Mouse (Mus musculus) ovary, adult 2 months (tissue): ENCODE data around the gene Zfp184. TPM values are rescaled to one million over a fixed set of nuclear protein-coding genes. Genes with fewer than 3 reads are reported as not detected.

ENCODE experiments used
- polyA plus RNA-seq: library from polyadenylated mRNA; depleted of rRNA; stranded (reverse); fragments of >200 nt; gene quantifications from 2 replicates; pipeline ENCODE4 v1.2.3, GENCODE M21; 2012; rRNA removed

Zfp184 gene
- polyA plus RNA-seq: 3.0 and 4.7 TPM in 2 replicates

DNA sequence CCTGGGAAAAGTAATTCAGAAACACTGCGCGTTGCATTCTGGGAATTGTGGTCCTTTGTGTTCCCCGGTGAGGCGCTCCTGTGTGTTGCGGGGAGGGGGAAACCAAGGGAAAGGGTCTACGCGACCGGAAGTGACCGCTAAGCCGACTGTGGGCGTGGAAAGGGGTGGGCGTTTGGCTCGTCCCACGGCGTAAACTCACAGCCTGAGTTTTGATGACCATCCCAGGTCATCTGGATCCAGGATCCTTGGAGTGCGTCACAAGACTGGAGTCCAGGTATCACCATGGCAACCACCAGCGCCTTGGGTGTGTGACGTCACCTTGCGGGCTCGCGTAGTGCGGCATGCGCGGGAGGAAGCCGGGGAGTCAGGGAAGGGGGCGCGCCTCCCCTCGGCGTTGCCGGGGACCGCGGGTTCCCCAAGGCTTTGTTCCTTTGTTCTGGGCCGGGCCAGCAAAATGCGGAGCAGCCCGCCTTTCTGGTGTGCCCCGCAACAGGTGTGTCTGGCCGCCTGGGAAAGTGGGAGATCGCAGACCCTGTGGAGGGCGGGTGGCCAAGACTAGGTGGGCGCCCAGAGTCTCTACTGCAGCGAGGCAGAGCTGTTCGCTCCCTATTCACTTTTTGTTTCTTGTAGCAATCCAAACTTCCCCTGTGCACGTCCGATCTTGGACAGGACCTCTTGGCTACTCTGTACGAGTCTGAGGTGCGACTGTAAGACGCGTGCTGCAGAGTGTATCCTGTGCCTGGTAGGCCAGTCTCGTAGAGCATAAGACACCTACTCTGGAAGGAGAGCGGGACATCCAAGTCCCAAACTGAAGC lies at the start of gene Zfp184:
Gene Zfp184 (plus strand): TSS at position 169 of the 815 bp plus-strand sequence.

DNA sequence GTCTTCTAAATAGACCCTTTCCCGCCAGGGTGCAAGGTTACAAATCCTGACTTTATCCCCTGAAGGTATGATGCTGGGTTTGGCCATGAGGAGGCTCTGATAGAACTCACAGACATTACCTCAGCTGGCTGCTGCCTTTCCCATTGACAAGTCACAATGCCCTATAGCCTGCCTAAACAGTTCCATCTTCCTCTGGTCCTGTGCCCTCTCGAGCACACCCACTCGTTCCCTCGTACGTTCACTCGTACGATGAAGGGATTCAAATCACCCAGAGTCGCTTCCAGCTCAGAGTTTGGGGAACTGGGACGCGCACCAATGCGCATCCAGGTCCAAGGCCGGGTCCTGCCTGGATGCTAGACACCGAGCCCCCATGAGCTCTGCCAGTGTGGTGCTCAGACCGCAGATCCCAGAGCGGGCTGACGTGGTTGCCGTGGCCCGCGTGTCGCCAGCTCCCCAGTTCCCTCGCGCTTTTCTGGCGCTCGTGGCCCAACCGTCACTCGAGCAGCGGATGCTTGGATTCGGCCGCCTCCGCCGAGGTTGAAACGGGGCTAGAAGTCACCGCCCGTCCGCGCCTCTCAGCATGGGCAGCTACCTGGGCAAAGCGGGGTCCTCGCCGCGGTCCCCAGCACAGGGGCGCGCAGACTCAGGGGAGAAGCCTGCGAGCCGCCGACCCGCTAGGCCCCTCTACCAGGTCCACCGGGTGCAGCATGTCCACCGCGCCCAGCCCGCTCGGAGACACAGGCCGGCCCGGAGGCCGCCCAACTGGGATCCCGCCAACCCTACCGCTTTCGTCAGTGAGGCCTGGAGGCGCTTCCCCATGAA lies 36.3 kb downstream of the Zfp184 start, which contains the start of gene Pom121l2:
Gene Pom121l2 (plus strand): TSS at position 214 of the 822 bp plus-strand sequence.

DNA sequence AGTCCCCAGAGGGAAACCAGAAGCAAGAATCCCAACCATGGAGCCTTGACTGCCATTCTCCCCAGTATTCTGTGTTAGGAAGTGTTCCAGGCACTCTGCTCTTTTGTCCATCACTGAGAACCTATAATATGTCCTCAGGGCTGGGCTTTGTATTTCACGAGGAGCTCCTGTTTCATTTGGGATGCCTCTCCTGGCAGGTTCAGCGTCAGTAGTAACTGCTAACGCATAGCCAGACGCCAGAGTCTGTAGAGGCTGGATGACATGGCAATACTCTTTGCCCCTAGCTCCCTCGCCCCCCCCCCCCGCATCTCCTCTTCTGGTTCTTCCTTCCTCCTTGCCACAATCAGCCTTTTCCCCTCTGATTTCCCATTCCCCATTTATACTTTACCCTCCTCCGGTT lies 64.7 kb downstream of the Zfp184 start, which contains the start of gene Prss16:
Gene Prss16 (minus strand): TSS at position 101 of the 400 bp plus-strand sequence.

Other genes starting within 250 kb of the Zfp184 start
- gene Olfr1359, start 247.0 kb upstream of the Zfp184 start, polyA plus RNA-seq: not detected in 2 replicates
- 7.5 and 13.6 TPM in 2 replicates for gene Hist1h2bl, start 229.0 kb upstream of the Zfp184 start, polyA plus RNA-seq
- gene Hist1h2ai, start 228.7 kb upstream of the Zfp184 start, polyA plus RNA-seq: 82.9 and 155 TPM in 2 replicates
- 77.1 and 77.2 TPM in 2 replicates for gene Hist1h3h, start 227.4 kb upstream of the Zfp184 start, polyA plus RNA-seq
- 8.9 and 11.6 TPM in 2 replicates for gene Hist1h2bm, start 223.1 kb upstream of the Zfp184 start, polyA plus RNA-seq
- gene Hist1h4j, start 210.0 kb upstream of the Zfp184 start, polyA plus RNA-seq: 7.1 and 10.2 TPM in 2 replicates
- 40.6 and 44.5 TPM in 2 replicates for gene Hist1h4k, start 194.6 kb upstream of the Zfp184 start, polyA plus RNA-seq
- 46.6 and 59.1 TPM in 2 replicates for gene Hist1h2ak, start 191.3 kb upstream of the Zfp184 start, polyA plus RNA-seq
- 20.8 and 32.3 TPM in 2 replicates for gene Hist1h2bn, start 191.0 kb upstream of the Zfp184 start, polyA plus RNA-seq
- gene Hist1h1b, start 164.5 kb upstream of the Zfp184 start, polyA plus RNA-seq: 2.2 and 3.3 TPM in 2 replicates
- 60.0 and 85.2 TPM in 2 replicates for gene Hist1h3i, start 161.7 kb upstream of the Zfp184 start, polyA plus RNA-seq
- gene Hist1h2an, start 157.9 kb upstream of the Zfp184 start, polyA plus RNA-seq: 25.0 and 44.3 TPM in 2 replicates
- gene Hist1h2bp, start 157.6 kb upstream of the Zfp184 start, polyA plus RNA-seq: 7.3 and 7.7 TPM in 2 replicates
- 28.9 and 46.9 TPM in 2 replicates for gene Hist1h2bq, start 134.9 kb upstream of the Zfp184 start, polyA plus RNA-seq
- not detected in 2 replicates for gene Hist1h2ao, start 134.6 kb upstream of the Zfp184 start, polyA plus RNA-seq
- gene Hist1h4m, start 133.3 kb upstream of the Zfp184 start, polyA plus RNA-seq: not detected in 2 replicates
- 30.0 and 31.2 TPM in 2 replicates for gene Hist1h4n, start 112.9 kb upstream of the Zfp184 start, polyA plus RNA-seq
- gene Hist1h2ap, start 111.6 kb upstream of the Zfp184 start, polyA plus RNA-seq: 1,050 and 1,797 TPM in 2 replicates
- gene Hist1h2br, start 111.4 kb upstream of the Zfp184 start, polyA plus RNA-seq: 23.0 and 38.8 TPM in 2 replicates
- not detected in 2 replicates for gene Pom121l2, start 36.1 kb downstream of the Zfp184 start, polyA plus RNA-seq
- 0.15 and 0.25 TPM in 2 replicates for gene Prss16, start 64.6 kb downstream of the Zfp184 start, polyA plus RNA-seq
- 56.4 and 124 TPM in 2 replicates for gene Hist1h2ah, start 90.5 kb downstream of the Zfp184 start, polyA plus RNA-seq
- gene Hist1h2bk, start 90.8 kb downstream of the Zfp184 start, polyA plus RNA-seq: 30.5 and 38.9 TPM in 2 replicates
- gene Hist1h4i, start 96.3 kb downstream of the Zfp184 start, polyA plus RNA-seq: 9.8 and 12.4 TPM in 2 replicates
- 15.5 and 16.5 TPM in 2 replicates for gene Hist1h2ag, start 97.8 kb downstream of the Zfp184 start, polyA plus RNA-seq
- 16.9 and 22.8 TPM in 2 replicates for gene Hist1h2bj, start 98.1 kb downstream of the Zfp184 start, polyA plus RNA-seq
- gene Vmn1r188, start 139.3 kb downstream of the Zfp184 start, polyA plus RNA-seq: not detected in 2 replicates
- gene Vmn1r189, start 160.7 kb downstream of the Zfp184 start, polyA plus RNA-seq: not detected in 2 replicates
- gene Vmn1r191, start 238.9 kb downstream of the Zfp184 start, polyA plus RNA-seq: not detected in 2 replicates
- not detected in 2 replicates for gene Vmn1r192, start 246.0 kb downstream of the Zfp184 start, polyA plus RNA-seq